Mouse (Mus musculus): ENCODE data around the gene BC049762. TPM values are rescaled to one million over a fixed set of nuclear protein-coding genes. Genes with fewer than 3 reads are reported as not detected.

Gene BC049762
- total RNA-seq, 1 experiment from 2014 or later, result not detected

DNA sequence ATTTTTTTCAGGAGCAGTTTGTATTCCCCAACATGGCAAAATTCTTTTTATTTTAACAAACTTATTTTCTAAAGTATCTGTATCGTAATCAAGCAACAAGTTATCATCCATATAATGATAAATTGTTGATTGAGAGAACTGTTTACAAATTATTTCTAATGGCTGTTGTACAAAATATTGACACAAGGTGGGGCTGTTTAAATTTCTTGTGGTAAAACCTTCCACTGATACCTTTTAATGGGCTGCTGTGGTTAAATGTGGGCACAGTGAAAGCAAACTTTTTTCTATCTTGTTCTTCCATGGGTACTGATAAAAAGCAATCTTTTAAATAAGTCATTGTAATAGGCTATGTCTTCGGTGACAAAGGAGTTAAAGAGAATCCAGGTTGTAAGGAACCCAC is 19.9 kb downstream of the BC049762 start:
- ATAC-seq (replicated peaks in 1 of 2; ENCODE audit: insufficient read depth in 1 of 2, low FRiP score in 2 of 2, low TSS enrichment in 1 of 2, low read depth in 1 of 2, poor library complexity in 2 of 2, severe bottlenecking in 2 of 2), result no peak

DNA sequence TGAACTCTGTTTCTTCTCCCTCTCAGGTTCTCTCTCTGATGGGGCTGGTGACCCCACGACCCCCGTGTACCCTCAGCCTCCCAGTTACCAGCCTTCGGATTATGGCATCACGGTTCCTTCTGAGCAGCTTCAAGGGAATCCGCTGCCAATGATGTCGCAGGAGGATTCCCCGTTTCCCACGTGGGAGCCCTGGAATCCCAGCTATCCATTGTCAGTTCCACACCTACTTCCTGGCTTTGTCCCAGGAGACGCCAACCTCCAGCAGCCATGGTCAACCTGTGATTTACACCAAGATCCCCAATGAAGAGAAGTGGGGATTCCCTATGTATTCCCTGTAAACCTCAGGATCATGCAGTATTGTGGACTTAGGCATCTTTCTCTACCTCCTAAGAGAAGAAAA is 28.2 kb downstream of the BC049762 start:
- no peak for ATAC-seq (replicated peaks in 1 of 2; ENCODE audit: insufficient read depth in 1 of 2, low FRiP score in 2 of 2, low TSS enrichment in 1 of 2, low read depth in 1 of 2, poor library complexity in 2 of 2, severe bottlenecking in 2 of 2)

DNA sequence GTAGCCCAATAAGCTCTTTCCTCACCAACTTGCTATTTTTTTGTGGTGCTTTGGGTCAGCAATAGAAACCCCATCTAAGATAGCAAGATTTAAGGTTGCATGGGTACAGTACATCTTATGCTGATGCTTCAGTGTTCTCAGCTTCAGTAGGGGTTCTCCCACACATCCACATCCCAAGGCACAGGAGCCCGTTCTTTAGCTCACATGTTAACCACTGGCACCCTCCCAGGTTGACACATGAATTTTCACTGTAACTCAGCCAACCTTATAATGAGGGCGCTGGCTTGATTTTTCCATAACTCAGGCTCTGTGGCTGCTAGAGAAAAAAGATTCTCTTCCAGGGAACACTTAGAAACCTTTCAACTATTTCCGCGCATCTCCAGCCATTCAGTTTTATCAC is 35.7 kb downstream of the BC049762 start:
- no peak for ATAC-seq (replicated peaks in 1 of 2; ENCODE audit: insufficient read depth in 1 of 2, low FRiP score in 2 of 2, low TSS enrichment in 1 of 2, low read depth in 1 of 2, poor library complexity in 2 of 2, severe bottlenecking in 2 of 2)

DNA sequence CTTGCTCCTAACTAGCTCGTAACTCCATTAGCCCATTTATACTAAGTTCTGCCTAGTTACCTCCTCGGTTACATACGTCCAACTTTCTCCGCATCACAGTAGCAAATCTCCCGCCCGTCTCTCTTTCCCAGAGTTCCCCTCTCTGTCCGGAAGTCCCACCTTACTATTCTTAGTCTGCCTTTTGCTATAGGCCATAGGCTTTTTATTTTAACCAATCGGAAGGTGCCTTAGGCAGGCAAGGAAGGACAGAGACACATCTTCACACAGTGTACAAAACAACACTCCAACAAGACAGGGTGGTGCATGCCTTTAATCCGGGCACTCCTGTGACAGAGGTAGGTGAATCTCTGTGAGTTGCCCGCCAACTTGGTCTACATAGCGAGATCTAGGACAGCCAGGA is 42.5 kb downstream of the BC049762 start, which contains the start of gene Gm12569:
Gene Gm12569, plus strand, starts transcription at position 166 of the 400 bp plus-strand sequence.
- ATAC-seq (replicated peaks in 1 of 2; ENCODE audit: insufficient read depth in 1 of 2, low FRiP score in 2 of 2, low TSS enrichment in 1 of 2, low read depth in 1 of 2, poor library complexity in 2 of 2, severe bottlenecking in 2 of 2), result no peak

GRCm38 (mm10) chr11:51219396-51219980 is 43.4 kb downstream of the BC049762 start:
- no peak for ATAC-seq (replicated peaks in 1 of 2; ENCODE audit: insufficient read depth in 1 of 2, low FRiP score in 2 of 2, low TSS enrichment in 1 of 2, low read depth in 1 of 2, poor library complexity in 2 of 2, severe bottlenecking in 2 of 2)

- no peak for ATAC-seq (replicated peaks in 1 of 2; ENCODE audit: insufficient read depth in 1 of 2, low FRiP score in 2 of 2, low TSS enrichment in 1 of 2, low read depth in 1 of 2, poor library complexity in 2 of 2, severe bottlenecking in 2 of 2)
These were observed 48.8 kb downstream of the BC049762 start for GRCm38 (mm10) chr11:51214021-51214420.

DNA sequence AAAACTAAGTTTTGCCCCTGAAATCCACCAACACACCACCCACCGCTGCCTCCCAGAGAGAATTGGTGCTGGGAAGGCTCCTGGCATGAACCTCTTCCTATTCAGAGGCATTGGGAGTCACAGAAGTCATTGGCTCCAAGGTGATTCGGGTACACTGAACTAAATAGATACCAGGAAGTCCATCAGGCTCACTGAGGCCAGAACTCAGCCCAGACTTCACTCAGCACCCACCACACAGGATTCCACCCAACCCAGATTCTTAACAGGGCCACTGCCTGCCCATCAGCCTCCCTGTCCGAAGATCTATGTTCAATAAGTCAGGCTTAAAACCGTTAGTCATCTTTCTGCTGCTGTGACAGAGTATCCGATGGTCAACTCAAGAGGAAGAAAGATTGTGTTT is 51.4 kb downstream of the BC049762 start:
- no peak for ATAC-seq (replicated peaks in 1 of 2; ENCODE audit: insufficient read depth in 1 of 2, low FRiP score in 2 of 2, low TSS enrichment in 1 of 2, low read depth in 1 of 2, poor library complexity in 2 of 2, severe bottlenecking in 2 of 2)

DNA sequence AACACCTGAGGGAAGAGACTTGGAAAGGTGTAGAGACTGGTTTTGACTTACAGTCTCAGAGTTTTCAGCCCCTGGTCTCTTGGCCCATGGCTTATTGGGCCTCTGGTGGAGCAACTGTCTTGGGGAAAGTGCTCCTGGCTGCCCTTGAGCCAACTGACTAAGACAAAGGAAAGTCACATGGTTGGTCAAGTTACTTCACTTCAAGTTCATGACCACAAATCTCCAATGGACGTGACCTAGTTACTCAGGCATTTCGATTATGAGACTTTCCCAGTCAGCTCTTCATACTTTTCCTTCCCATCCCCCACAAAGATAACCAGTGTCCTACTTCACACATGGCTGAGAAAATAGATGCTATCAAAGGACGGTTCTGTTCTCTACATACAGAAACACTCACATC is 55.1 kb downstream of the BC049762 start:
- ATAC-seq (replicated peaks in 1 of 2; ENCODE audit: insufficient read depth in 1 of 2, low FRiP score in 2 of 2, low TSS enrichment in 1 of 2, low read depth in 1 of 2, poor library complexity in 2 of 2, severe bottlenecking in 2 of 2), result no peak

Other genes starting within 250 kb of the BC049762 start
- gene Olfr54, start 248.8 kb downstream of the BC049762 start, total RNA-seq (2017), result not detected in 2 replicates
- gene Olfr1375, start 214.9 kb downstream of the BC049762 start, total RNA-seq (2017), result not detected in 2 replicates
- 1.7 and 2.6 TPM in 2 replicates for gene Zfp354a, start 203.8 kb downstream of the BC049762 start, total RNA-seq (2017)
- not detected in 2 replicates for gene Gm12569, start 42.6 kb downstream of the BC049762 start, total RNA-seq (2017)
- gene Clk4, start 1.3 kb downstream of the BC049762 start, total RNA-seq (2017), result 279 and 280 TPM in 2 replicates
- gene Col23a1, start 26.9 kb upstream of the BC049762 start, total RNA-seq (2017), result 0.06 and 0.25 TPM in 2 replicates

Data from hematopoietic stem cell, adult 5-6 weeks (primary cell).